ENCODE assay signal across 10 mouse cellular contexts in the genomic region with DNA sequence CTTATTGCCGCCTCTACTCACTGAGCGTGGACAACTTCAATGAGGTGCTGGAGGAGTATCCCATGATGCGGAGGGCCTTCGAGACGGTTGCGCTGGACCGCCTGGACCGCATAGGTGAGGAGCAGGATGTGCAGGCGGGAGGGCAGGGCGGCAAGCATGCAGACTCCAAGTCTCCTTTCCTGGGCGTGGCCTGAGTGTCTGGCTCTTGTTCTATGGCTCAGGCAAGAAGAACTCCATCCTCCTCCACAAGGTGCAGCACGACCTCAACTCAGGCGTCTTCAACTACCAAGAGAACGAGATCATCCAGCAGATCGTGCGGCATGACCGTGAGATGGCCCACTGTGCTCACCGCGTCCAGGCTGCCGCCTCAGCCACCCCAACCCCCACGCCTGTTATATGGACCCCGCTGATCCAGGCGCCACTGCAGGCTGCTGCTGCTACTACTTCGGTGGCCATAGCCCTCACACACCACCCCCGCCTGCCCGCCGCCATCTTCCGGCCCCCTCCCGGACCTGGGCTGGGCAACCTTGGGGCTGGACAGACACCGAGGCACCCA. TPM values are rescaled to one million over a fixed set of nuclear protein-coding genes. Genes with fewer than 3 reads are reported as not detected.
DNase-seq lines count a peak whose midpoint lies in the region; ATAC-seq and TF ChIP-seq lines count a peak whose summit lies in the region.
"Had no signal": no experiment of that assay in that cellular context is flagged by ENCODE, and none has a peak within 500 bp of the region (broad histone marks: within the 10 kb centered on the region; RNA-seq: fewer than 3 reads in every experiment).

No protein-coding gene starts in this region.

- H3K4me1 ChIP-seq in heart, embryonic 14.5 days (ENCODE audit: control insufficient read depth in 2 of 2, insufficient read depth in 2 of 2, low read length in 2 of 2): no peaks in the 10 kb centered on the region; a peak in 3 of 4 replicates
- H3K4me1 ChIP-seq in testis, adult 2 months (ENCODE audit: control insufficient read depth, insufficient read depth, low read length): peaks cover 14% of the 10 kb centered on the region
- H3K4me1 ChIP-seq in intestine, postnatal 0 days (replicated peaks; ENCODE audit: control insufficient read depth, insufficient read depth, low read length): no peaks in the 10 kb centered on the region

- TF ChIP-seq CTCF in testis, adult 2 months (IDR thresholded peaks at IDR 0.05; ENCODE audit: control insufficient read depth, insufficient read depth, insufficient replicate concordance, low read depth, low read length): no peak
- no peak for TF ChIP-seq CTCF in intestine, postnatal 0 days (IDR thresholded peaks at IDR 0.05; ENCODE audit: low read depth)

- peak overlapping the region; percentile 21 for H3K4me2 ChIP-seq in heart, embryonic 14.5 days (ENCODE audit: low read length)
- peak overlapping the region; percentile 7; the same call in 1 of the 2 replicates for H3K4me2 ChIP-seq in intestine, postnatal 0 days (replicated peaks; ENCODE audit: low read depth)

- H3K9me3 ChIP-seq in heart, embryonic 14.5 days (ENCODE audit: control insufficient read depth, low read length): no peaks in the 10 kb centered on the region
- no peaks in the 10 kb centered on the region for H3K9me3 ChIP-seq in intestine, postnatal 0 days (ENCODE audit: control insufficient read depth)

- TF ChIP-seq POLR2A in testis, adult 2 months (IDR thresholded peaks at IDR 0.05; ENCODE audit: control insufficient read depth, low read depth, low read length): no peak

- H3K9ac ChIP-seq in heart, embryonic 14.5 days (ENCODE audit: low read length): no peak overlapping the region
- H3K9ac ChIP-seq in intestine, postnatal 0 days (ENCODE audit: low read depth, low read length): no peak overlapping the region

- intact Hi-C loops in heart, postnatal 10 days (cut with DNase I): no loop called here

- H3K36me3 ChIP-seq in heart, embryonic 14.5 days (ENCODE audit: control insufficient read depth, insufficient read depth, low read length): peaks cover 30% of the 10 kb centered on the region
- H3K36me3 ChIP-seq in testis, adult 2 months (ENCODE audit: control insufficient read depth, insufficient read depth, low read length): no peaks in the 10 kb centered on the region
- H3K36me3 ChIP-seq in intestine, postnatal 0 days (ENCODE audit: control insufficient read depth, insufficient read depth): no peaks in the 10 kb centered on the region

- H3K27ac ChIP-seq in heart, embryonic 14.5 days (replicated peaks in 1 of 2; ENCODE audit: control insufficient read depth in 1 of 2, insufficient read depth in 1 of 2, low read depth in 2 of 2, low read length in 2 of 2): no peak overlapping the region
- H3K27ac ChIP-seq in testis, adult 2 months (ENCODE audit: control insufficient read depth, insufficient read depth, low read depth, low read length): no peak overlapping the region
- H3K27ac ChIP-seq in intestine, postnatal 0 days (ENCODE audit: low read depth, low read length): no peak overlapping the region

- WGBS in heart, embryonic 14.5 days: 35% methylated on average over 30 of the region's 30 CpGs
- 36% methylated on average over 30 of the region's 30 CpGs for WGBS in intestine, postnatal 0 days

- H3K4me3 ChIP-seq in heart, embryonic 14.5 days (ENCODE audit: control insufficient read depth in 1 of 2, insufficient read depth in 1 of 2, low read depth in 1 of 2, low read length in 2 of 2): no peak overlapping the region
- peak overlapping the region; percentile 44 for H3K4me3 ChIP-seq in testis, adult 2 months (ENCODE audit: control insufficient read depth, low read depth, low read length)
- no peak overlapping the region for H3K4me3 ChIP-seq in intestine, postnatal 0 days (ENCODE audit: low read depth, low read length)

- H3K27me3 ChIP-seq in heart, embryonic 14.5 days (ENCODE audit: control insufficient read depth, insufficient read depth, low read length): peaks cover 4% of the 10 kb centered on the region; the same call in 1 of the 2 replicates
- H3K27me3 ChIP-seq in testis, adult 2 months (ENCODE audit: control insufficient read depth, insufficient read depth, low read length): no peaks in the 10 kb centered on the region
- no peaks in the 10 kb centered on the region; the same call in 1 of the 2 replicates for H3K27me3 ChIP-seq in intestine, postnatal 0 days (replicated peaks; ENCODE audit: control insufficient read depth, insufficient read depth, low read length)
- H3K27me3 ChIP-seq: CH12.LX had no signal

- DNase-seq in heart, postnatal 10 days: no peak
- no peak for DNase-seq in testis, postnatal 10 days (ENCODE audit: low spot score)
- no peak for DNase-seq in left cerebral cortex, adult 9 months (ENCODE audit: low spot score in 2 of 2)
- DNase-seq in Muller cell, postnatal 12 days (ENCODE audit: inconsistent ontology term): no peak
- no peak for DNase-seq in urinary bladder, postnatal 36 days (ENCODE audit: low spot score in 2 of 2)

- no peak for ATAC-seq in heart, embryonic 14.5 days (ENCODE audit: insufficient number of reproducible peaks, insufficient read depth, low FRiP score, low read depth)
- ATAC-seq in intestine, postnatal 0 days: no peak

RNA-seq across cellular contexts. Expression of a gene that starts 35.9 kb away (rescaled TPM):
- 2.0 and 3.6 TPM in 2 replicates for polyA plus RNA-seq in heart, embryonic 14.5 days (2014; fragmentation: Nextera tagmentation; extraction: Ambion mirVana)
- total RNA-seq in heart, postnatal 10 days (2021): 1 to 10 TPM; 4.3 to 5.5 TPM
- 0.09 and 0.16 TPM in 2 replicates for polyA plus RNA-seq in testis, adult 2 months (2012; rRNA removed)
- polyA plus RNA-seq in intestine, postnatal 0 days (2015; fragmentation: Nextera tagmentation; extraction: Ambion mirVana): 0.27 TPM in 2 replicates
- total RNA-seq: CH12.LX; monocyte, adult 5-6 weeks had no signal
